Mouse (Mus musculus): ENCODE data around the gene Arl1. TPM values are rescaled to one million over a fixed set of nuclear protein-coding genes. Genes with fewer than 3 reads are reported as not detected.
"Not testable (repeated sequence)": the region's sequence is repeated elsewhere in the genome, so short reads cannot be mapped to it uniquely, and the experiment has no call there.

Gene Arl1
- polyA plus RNA-seq, 1 experiment from 2014 or later, result 190 TPM

GRCm38 (mm10) chr10:88725343-88725742, 5.3 kb upstream of the Arl1 start:
- WGBS, result 58% methylated on average over 2 of the region's 2 CpGs
- no peak overlapping the region for H3K9ac ChIP-seq
- no peaks in the 10 kb centered on the region for H3K36me3 ChIP-seq
- no peak overlapping the region for H3K4me2 ChIP-seq (replicated peaks)
- no peak for ATAC-seq
- H3K4me1 ChIP-seq (replicated peaks), result no peaks in the 10 kb centered on the region
- H3K4me3 ChIP-seq (replicated peaks), result no peak overlapping the region
- H3K9me3 ChIP-seq, result no peaks in the 10 kb centered on the region
- no peak overlapping the region for H3K27ac ChIP-seq
- H3K27me3 ChIP-seq (replicated peaks), result no peaks in the 10 kb centered on the region

GRCm38 (mm10) chr10:88727128-88727527, 3.5 kb upstream of the Arl1 start:
- Histone ChIP-seq H3K4me1 (replicated peaks) (no peaks in the 10 kb centered on the region; the same call in 1 of the 2 replicates), H3K4me3 (replicated peaks) (no peak overlapping the region), H3K9me3 (no peaks in the 10 kb centered on the region), H3K9ac (no peak overlapping the region), H3K27ac (no peak overlapping the region), H3K4me2 (replicated peaks) (no peak overlapping the region), H3K36me3 (no peaks in the 10 kb centered on the region), H3K27me3 (replicated peaks) (no peaks in the 10 kb centered on the region)
- WGBS, result 52% methylated on average over 1 of the region's 1 CpGs
- ATAC-seq, result no peak

- Histone ChIP-seq H3K27me3 (replicated peaks) (no peaks in the 10 kb centered on the region), H3K27ac (no peak overlapping the region), H3K9ac (no peak overlapping the region), H3K4me3 (replicated peaks) (no peak overlapping the region), H3K36me3 (no peaks in the 10 kb centered on the region), H3K4me1 (replicated peaks) (peaks cover 8% of the 10 kb centered on the region; the same call in 1 of the 2 replicates), H3K4me2 (replicated peaks) (no peak overlapping the region), H3K9me3 (no peaks in the 10 kb centered on the region)
- WGBS, result 69% methylated on average over 8 of the region's 8 CpGs
- ATAC-seq, result no peak
Observed at GRCm38 (mm10) chr10:88728166-88728565, 2.5 kb upstream of the Arl1 start.

GRCm38 (mm10) chr10:88731496-88732308, 1.0 kb downstream of the Arl1 start:
- H3K9me3 ChIP-seq, result no peaks in the 10 kb centered on the region
- no peaks in the 10 kb centered on the region for H3K36me3 ChIP-seq
- peak overlapping the region; percentile 77 for H3K4me2 ChIP-seq (replicated peaks)
- peak overlapping the region; percentile 87 for H3K27ac ChIP-seq
- peaks cover 8% of the 10 kb centered on the region; the same call in 1 of the 2 replicates for H3K4me1 ChIP-seq (replicated peaks)
- peak overlapping the region; percentile 96 for H3K9ac ChIP-seq
- peak overlapping the region; percentile 97 for H3K4me3 ChIP-seq (replicated peaks)
- WGBS, result 1% methylated on average over 61 of the region's 61 CpGs
- ATAC-seq, result peak; percentile 44
- no peaks in the 10 kb centered on the region for H3K27me3 ChIP-seq (replicated peaks)

- Histone ChIP-seq H3K4me1 (replicated peaks) (peaks cover 8% of the 10 kb centered on the region; the same call in 1 of the 2 replicates), H3K9ac (peak overlapping the region; percentile 96), H3K27me3 (replicated peaks) (no peaks in the 10 kb centered on the region), H3K4me2 (replicated peaks) (peak overlapping the region; percentile 77), H3K4me3 (replicated peaks) (peak overlapping the region; percentile 97), H3K9me3 (no peaks in the 10 kb centered on the region), H3K27ac (no peak overlapping the region), H3K36me3 (0 out of 2 replicates have a peak, but pooled peaks cover 5% of the 10 kb centered on the region)
- ATAC-seq, result peak; percentile 39
- WGBS, result 12% methylated on average over 6 of the region's 6 CpGs
Observed at GRCm38 (mm10) chr10:88732309-88732622, 1.6 kb downstream of the Arl1 start.

- not testable (repeated sequence) for H3K4me3 ChIP-seq (replicated peaks); H3K4me1 ChIP-seq (replicated peaks); H3K27ac ChIP-seq; H3K27me3 ChIP-seq (replicated peaks); H3K4me2 ChIP-seq (replicated peaks); ATAC-seq; H3K9ac ChIP-seq; H3K9me3 ChIP-seq
- WGBS, result 98% methylated on average over 8 of the region's 8 CpGs
- H3K36me3 ChIP-seq, result peaks cover 28% of the 10 kb centered on the region
Observed at GRCm38 (mm10) chr10:88739074-88739473, 8.4 kb downstream of the Arl1 start.

- peaks cover 33% of the 10 kb centered on the region for H3K36me3 ChIP-seq
Observed at GRCm38 (mm10) chr10:88739818-88740217, 9.2 kb downstream of the Arl1 start.

GRCm38 (mm10) chr10:88740781-88741180, 10.1 kb downstream of the Arl1 start:
- 73% methylated on average over 5 of the region's 5 CpGs for WGBS
- Histone ChIP-seq H3K9ac (no peak overlapping the region), H3K27ac (no peak overlapping the region), H3K4me2 (replicated peaks) (no peak overlapping the region), H3K36me3 (peaks cover 34% of the 10 kb centered on the region), H3K4me1 (replicated peaks) (no peaks in the 10 kb centered on the region), H3K9me3 (no peaks in the 10 kb centered on the region), H3K4me3 (replicated peaks) (no peak overlapping the region), H3K27me3 (replicated peaks) (no peaks in the 10 kb centered on the region)
- ATAC-seq, result no peak

More at GRCm38 (mm10) chr10:88739818-88740217, 9.2 kb downstream of the Arl1 start:
- no peak overlapping the region for H3K27ac ChIP-seq
- H3K4me1 ChIP-seq (replicated peaks), result no peaks in the 10 kb centered on the region
- peak; percentile 61; the same call in 1 of the 2 replicates for ATAC-seq
- H3K9me3 ChIP-seq, result no peaks in the 10 kb centered on the region
- WGBS, result 67% methylated on average over 1 of the region's 1 CpGs
- no peak overlapping the region for H3K4me2 ChIP-seq (replicated peaks)
- H3K27me3 ChIP-seq (replicated peaks), result no peaks in the 10 kb centered on the region
- H3K4me3 ChIP-seq (replicated peaks), result no peak overlapping the region
- H3K9ac ChIP-seq, result no peak overlapping the region

- WGBS, result 83% methylated on average over 2 of the region's 2 CpGs
- peaks cover 34% of the 10 kb centered on the region for H3K36me3 ChIP-seq
Observed at GRCm38 (mm10) chr10:88741426-88741825, 10.8 kb downstream of the Arl1 start.

GRCm38 (mm10) chr10:88761524-88762212, 31.0 kb downstream of the Arl1 start:
- peaks cover 28% of the 10 kb centered on the region for H3K36me3 ChIP-seq
- H3K9ac ChIP-seq, result no peak overlapping the region
- no peaks in the 10 kb centered on the region for H3K4me1 ChIP-seq (replicated peaks)
- H3K27me3 ChIP-seq (replicated peaks), result no peaks in the 10 kb centered on the region
- WGBS, result 90% methylated on average over 13 of the region's 13 CpGs
- no peak overlapping the region for H3K4me2 ChIP-seq (replicated peaks)
- H3K4me3 ChIP-seq (replicated peaks), result no peak overlapping the region
- no peaks in the 10 kb centered on the region for H3K9me3 ChIP-seq
- ATAC-seq, result no peak
- H3K27ac ChIP-seq, result no peak overlapping the region

More at GRCm38 (mm10) chr10:88741426-88741825, 10.8 kb downstream of the Arl1 start:
- Histone ChIP-seq H3K27ac (no peak overlapping the region), H3K4me3 (replicated peaks) (no peak overlapping the region), H3K27me3 (replicated peaks) (no peaks in the 10 kb centered on the region), H3K9ac (no peak overlapping the region), H3K4me2 (replicated peaks) (no peak overlapping the region), H3K9me3 (no peaks in the 10 kb centered on the region), H3K4me1 (replicated peaks) (no peaks in the 10 kb centered on the region)
- ATAC-seq, result no peak

- Histone ChIP-seq H3K36me3 (peaks cover 33% of the 10 kb centered on the region), H3K4me2 (replicated peaks) (no peak overlapping the region), H3K4me1 (replicated peaks) (no peaks in the 10 kb centered on the region), H3K4me3 (replicated peaks) (no peak overlapping the region), H3K27ac (no peak overlapping the region), H3K27me3 (replicated peaks) (no peaks in the 10 kb centered on the region), H3K9me3 (no peaks in the 10 kb centered on the region), H3K9ac (no peak overlapping the region)
- ATAC-seq, result no peak
- WGBS, result 84% methylated on average over 15 of the region's 15 CpGs
Observed at GRCm38 (mm10) chr10:88765431-88766142, 34.9 kb downstream of the Arl1 start.

GRCm38 (mm10) chr10:88768961-88769360, 38.3 kb downstream of the Arl1 start:
- Histone ChIP-seq H3K9me3 (no peaks in the 10 kb centered on the region), H3K4me3 (replicated peaks) (no peak overlapping the region), H3K27ac (no peak overlapping the region), H3K36me3 (peaks cover 33% of the 10 kb centered on the region), H3K27me3 (replicated peaks) (no peaks in the 10 kb centered on the region), H3K4me2 (replicated peaks) (no peak overlapping the region), H3K4me1 (replicated peaks) (no peaks in the 10 kb centered on the region), H3K9ac (no peak overlapping the region)
- ATAC-seq, result no peak
- WGBS, result 91% methylated on average over 5 of the region's 5 CpGs

Data from intestine, embryonic 15.5 days (tissue).